14 mouse cellular contexts compared by ENCODE assay signal in the genomic region with DNA sequence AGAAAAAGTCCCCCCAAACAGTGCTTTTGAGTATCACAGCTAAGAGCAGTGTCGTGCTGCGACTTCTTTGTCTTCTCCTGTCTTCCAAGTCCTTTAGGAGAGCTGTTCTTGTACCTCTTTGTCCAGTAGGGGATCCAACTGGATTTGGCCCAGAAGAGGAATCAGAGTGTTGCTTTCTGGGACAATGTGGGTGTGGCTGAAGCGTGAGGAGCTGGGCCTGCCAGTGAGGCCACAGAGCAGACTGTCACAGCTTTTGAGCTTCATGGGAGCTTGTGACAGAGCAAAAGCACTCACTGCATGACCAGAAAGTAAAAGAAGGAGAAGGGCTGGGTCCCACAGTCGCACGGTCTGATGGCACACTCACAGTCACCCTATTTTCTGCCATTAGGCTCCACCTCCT. TPM values are rescaled to one million over a fixed set of nuclear protein-coding genes. Genes with fewer than 3 reads are reported as not detected.
DNase-seq lines count a peak whose midpoint lies in the region; ATAC-seq lines count a peak whose summit lies in the region.
"Had no signal": no experiment of that assay in that cellular context is flagged by ENCODE, and none has a peak within 500 bp of the region (broad histone marks: within the 10 kb centered on the region; RNA-seq: fewer than 3 reads in every experiment).

No protein-coding gene starts in this region.

- H3K27me3 ChIP-seq in heart, embryonic 12.5 days (replicated peaks): peaks cover 11% of the 10 kb centered on the region
- no peaks in the 10 kb centered on the region for H3K27me3 ChIP-seq in liver, embryonic 13.5 days
- no peaks in the 10 kb centered on the region for H3K27me3 ChIP-seq in intestine, embryonic 16.5 days (replicated peaks; ENCODE audit: control insufficient read depth, insufficient read depth, low read length)

- H3K27ac ChIP-seq in heart, embryonic 12.5 days (ENCODE audit: poor library complexity, severe bottlenecking): 0 out of 2 replicates have a peak overlapping the region, but pooled peaks have one; percentile 18
- H3K27ac ChIP-seq in liver, embryonic 13.5 days: peak overlapping the region; percentile 95
- no peak overlapping the region for H3K27ac ChIP-seq in intestine, embryonic 16.5 days (ENCODE audit: low read length)
- H3K27ac ChIP-seq: neural tube, embryonic 13.5 days had no signal

- no peak overlapping the region for H3K4me2 ChIP-seq in heart, embryonic 12.5 days
- H3K4me2 ChIP-seq in liver, embryonic 13.5 days: peak overlapping the region; percentile 67
- H3K4me2 ChIP-seq in intestine, embryonic 16.5 days (ENCODE audit: low read depth, low read length): no peak overlapping the region
- H3K4me2 ChIP-seq: lung, embryonic 14.5 days; neural tube, embryonic 13.5 days had no signal

- no peak overlapping the region for H3K4me3 ChIP-seq in heart, embryonic 12.5 days
- H3K4me3 ChIP-seq in liver, embryonic 13.5 days (replicated peaks): peak overlapping the region; percentile 40
- no peak overlapping the region for H3K4me3 ChIP-seq in intestine, embryonic 16.5 days (ENCODE audit: low read length)
- H3K4me3 ChIP-seq: neural tube, embryonic 13.5 days had no signal

- peaks cover 13% of the 10 kb centered on the region; the same call in 1 of the 2 replicates for H3K4me1 ChIP-seq in heart, embryonic 12.5 days (replicated peaks)
- H3K4me1 ChIP-seq in liver, embryonic 13.5 days (replicated peaks): peaks cover 66% of the 10 kb centered on the region
- no peaks in the 10 kb centered on the region for H3K4me1 ChIP-seq in intestine, embryonic 16.5 days (ENCODE audit: control insufficient read depth, insufficient read depth, low read length)
- H3K4me1 ChIP-seq: neural tube, embryonic 13.5 days had no signal

- no peaks in the 10 kb centered on the region for H3K9me3 ChIP-seq in heart, embryonic 12.5 days (replicated peaks)
- no peaks in the 10 kb centered on the region for H3K9me3 ChIP-seq in liver, embryonic 13.5 days (replicated peaks)
- no peaks in the 10 kb centered on the region for H3K9me3 ChIP-seq in intestine, embryonic 16.5 days (ENCODE audit: control insufficient read depth, low read length)
- H3K9me3 ChIP-seq: neural tube, embryonic 13.5 days had no signal

- peaks cover 15% of the 10 kb centered on the region for H3K36me3 ChIP-seq in heart, embryonic 12.5 days
- H3K36me3 ChIP-seq in liver, embryonic 13.5 days: 0 out of 2 replicates have a peak, but pooled peaks cover 4% of the 10 kb centered on the region
- no peaks in the 10 kb centered on the region for H3K36me3 ChIP-seq in intestine, embryonic 16.5 days (ENCODE audit: control insufficient read depth, insufficient read depth, low read length)

- 79% methylated on average over 5 of the region's 5 CpGs for WGBS in heart, embryonic 12.5 days
- 67% methylated on average over 5 of the region's 5 CpGs for WGBS in liver, embryonic 13.5 days (ENCODE audit: insufficient replicate concordance)
- 91% methylated on average over 5 of the region's 5 CpGs for WGBS in intestine, embryonic 16.5 days

- no peak for ATAC-seq in heart, embryonic 12.5 days (ENCODE audit: insufficient number of reproducible peaks, low FRiP score)
- ATAC-seq in liver, embryonic 13.5 days (ENCODE audit: low read depth): peak; percentile 27; the same call in 1 of the 2 replicates
- no peak for ATAC-seq in intestine, embryonic 16.5 days

- peak; percentile 34 for DNase-seq in gastrocnemius, adult 18-20 months (ENCODE audit: low spot score)
- no peak for DNase-seq in gastrocnemius, postnatal 25 days
- peak; percentile 80 for DNase-seq in adipocyte (ENCODE audit: low spot score)
- DNase-seq in liver, embryonic 13.5 days: peak; percentile 24
- no peak for DNase-seq in T-cell, adult 2 months (ENCODE audit: low spot score)
- no peak for DNase-seq in urinary bladder, postnatal 36 days (ENCODE audit: low spot score in 2 of 2)
- DNase-seq: adrenal gland, postnatal 36 days; cerebellum, adult 11 months; lung, embryonic 14.5 days; midbrain, embryonic 14.5 days; right cerebral cortex, adult 18-20 months had no signal

- H3K9ac ChIP-seq in heart, embryonic 12.5 days: no peak overlapping the region
- peak overlapping the region; percentile 71 for H3K9ac ChIP-seq in liver, embryonic 13.5 days
- H3K9ac ChIP-seq in intestine, embryonic 16.5 days (ENCODE audit: low read depth, low read length): no peak overlapping the region
- H3K9ac ChIP-seq: neural tube, embryonic 13.5 days had no signal

RNA-seq across cellular contexts. Expression of gene Asb1, which starts 7.5 kb away (rescaled TPM):
- total RNA-seq in gastrocnemius, adult 18-20 months (2021): 10 to 100 TPM; 14.8 to 16.2 TPM
- total RNA-seq in gastrocnemius, postnatal 25 days (2021): 10 to 100 TPM; 15.5 TPM
- 11.0 and 12.3 TPM in 2 replicates for polyA plus RNA-seq in heart, embryonic 12.5 days (2016; fragmentation: Nextera tagmentation; extraction: Ambion mirVana)
- polyA plus RNA-seq in liver, embryonic 13.5 days (2015; fragmentation: Nextera tagmentation; extraction: Ambion mirVana): 12.3 and 13.8 TPM in 2 replicates
- polyA plus RNA-seq in intestine, embryonic 16.5 days (2015; fragmentation: Nextera tagmentation; extraction: Ambion mirVana): 3.1 and 3.4 TPM in 2 replicates

RNA-seq across cellular contexts. Expression of gene Traf3ip1, which starts 38.4 kb away (rescaled TPM):
- 1 to 10 TPM; 3.0 to 4.1 TPM for total RNA-seq in gastrocnemius, adult 18-20 months (2021)
- total RNA-seq in gastrocnemius, postnatal 25 days (2021): 1 to 10 TPM; 2.9 to 3.2 TPM
- 4.8 and 6.0 TPM in 2 replicates for polyA plus RNA-seq in heart, embryonic 12.5 days (2016; fragmentation: Nextera tagmentation; extraction: Ambion mirVana)
- 2.5 and 2.6 TPM in 2 replicates for polyA plus RNA-seq in liver, embryonic 13.5 days (2015; fragmentation: Nextera tagmentation; extraction: Ambion mirVana)
- polyA plus RNA-seq in intestine, embryonic 16.5 days (2015; fragmentation: Nextera tagmentation; extraction: Ambion mirVana): 6.2 and 6.7 TPM in 2 replicates

Comparison
In these comparisons a context has a peak if more than half of its experiments do, and no peak if none do; other contexts are left out.
1. DNase-seq: peak in gastrocnemius, adult 18-20 months (single experiment), adipocyte (single experiment) and liver, embryonic 13.5 days (single experiment); none in gastrocnemius, postnatal 25 days (single experiment), T-cell, adult 2 months (single experiment) and urinary bladder, postnatal 36 days (0 of 2).